In genomic region chr14:31251626-31252025, GRCm38 (mm10) we compare ENCODE assay signal across 8 mouse cellular contexts. TPM values are rescaled to one million over a fixed set of nuclear protein-coding genes. Genes with fewer than 3 reads are reported as not detected.
DNase-seq lines count a peak whose midpoint lies in the region; ATAC-seq and TF ChIP-seq lines count a peak whose summit lies in the region.

No protein-coding gene starts in this region.

- H3K27ac ChIP-seq in lung, embryonic 14.5 days (ENCODE audit: low read depth) = peak overlapping the region; percentile 97
- peak overlapping the region; percentile 94 for H3K27ac ChIP-seq in embryonic facial prominence, embryonic 15.5 days (replicated peaks)
- H3K27ac ChIP-seq in intestine, postnatal 0 days (ENCODE audit: low read depth, low read length) = 0 out of 2 replicates have a peak overlapping the region, but pooled peaks have one; percentile 2
- H3K27ac ChIP-seq in neural tube, embryonic 14.5 days (ENCODE audit: low read depth, low read length) = peak overlapping the region; percentile 88

- H3K36me3 ChIP-seq in lung, embryonic 14.5 days (ENCODE audit: insufficient read depth) = peaks cover 41% of the 10 kb centered on the region
- H3K36me3 ChIP-seq in embryonic facial prominence, embryonic 15.5 days = peaks cover 40% of the 10 kb centered on the region
- peaks cover 34% of the 10 kb centered on the region for H3K36me3 ChIP-seq in intestine, postnatal 0 days (ENCODE audit: control insufficient read depth, insufficient read depth)
- peaks cover 32% of the 10 kb centered on the region for H3K36me3 ChIP-seq in neural tube, embryonic 14.5 days (ENCODE audit: control insufficient read depth, insufficient read depth, low read length)

- 0 out of 2 replicates have a peak, but pooled peaks cover 2% of the 10 kb centered on the region for H3K4me1 ChIP-seq in lung, embryonic 14.5 days (ENCODE audit: insufficient read depth)
- peaks cover 16% of the 10 kb centered on the region for H3K4me1 ChIP-seq in embryonic facial prominence, embryonic 15.5 days
- no peaks in the 10 kb centered on the region for H3K4me1 ChIP-seq in intestine, postnatal 0 days (replicated peaks; ENCODE audit: control insufficient read depth, insufficient read depth, low read length)
- peaks cover 12% of the 10 kb centered on the region; the same call in 1 of the 2 replicates for H3K4me1 ChIP-seq in neural tube, embryonic 14.5 days (ENCODE audit: control insufficient read depth, insufficient read depth, low read length)

- no peaks in the 10 kb centered on the region for H3K27me3 ChIP-seq in lung, embryonic 14.5 days (ENCODE audit: insufficient read depth, low read length)
- no peaks in the 10 kb centered on the region for H3K27me3 ChIP-seq in embryonic facial prominence, embryonic 15.5 days
- no peaks in the 10 kb centered on the region for H3K27me3 ChIP-seq in intestine, postnatal 0 days (replicated peaks; ENCODE audit: control insufficient read depth, insufficient read depth, low read length)
- H3K27me3 ChIP-seq in neural tube, embryonic 14.5 days (ENCODE audit: control insufficient read depth, insufficient read depth, low read length) = no peaks in the 10 kb centered on the region

- H3K4me3 ChIP-seq in lung, embryonic 14.5 days (ENCODE audit: low read depth, low read length) = peak overlapping the region; percentile 99
- H3K4me3 ChIP-seq in embryonic facial prominence, embryonic 15.5 days (replicated peaks) = peak overlapping the region; percentile 75
- H3K4me3 ChIP-seq in intestine, postnatal 0 days (ENCODE audit: low read depth, low read length) = peak overlapping the region; percentile 71
- peak overlapping the region; percentile 64 for H3K4me3 ChIP-seq in neural tube, embryonic 14.5 days (ENCODE audit: low read depth, low read length)

- ATAC-seq in lung, embryonic 14.5 days (ENCODE audit: insufficient read depth) = no peak
- ATAC-seq in embryonic facial prominence, embryonic 15.5 days (ENCODE audit: insufficient number of reproducible peaks, low FRiP score, low TSS enrichment, low read depth) = no peak
- ATAC-seq in intestine, postnatal 0 days = peak; percentile 23
- no peak for ATAC-seq in neural tube, embryonic 14.5 days (ENCODE audit: low read depth)

- 2% methylated on average over 18 of the region's 18 CpGs for WGBS in lung, embryonic 14.5 days
- WGBS in embryonic facial prominence, embryonic 15.5 days = under 1% methylated on average over 18 of the region's 18 CpGs
- WGBS in intestine, postnatal 0 days = under 1% methylated on average over 18 of the region's 18 CpGs
- whole genome bisulfite sequencing in neural tube, embryonic 14.5 days = 2% methylated on average over 18 of the region's 18 CpGs

- TF ChIP-seq CTCF in lung, embryonic 14.5 days (IDR thresholded peaks at IDR 0.05; ENCODE audit: low read depth) = no peak
- no peak for TF ChIP-seq CTCF in intestine, postnatal 0 days (IDR thresholded peaks at IDR 0.05; ENCODE audit: low read depth)

- no peaks in the 10 kb centered on the region for H3K9me3 ChIP-seq in lung, embryonic 14.5 days (ENCODE audit: low read depth, low read length)
- no peaks in the 10 kb centered on the region for H3K9me3 ChIP-seq in embryonic facial prominence, embryonic 15.5 days (replicated peaks)
- H3K9me3 ChIP-seq in intestine, postnatal 0 days (ENCODE audit: control insufficient read depth) = no peaks in the 10 kb centered on the region
- no peaks in the 10 kb centered on the region for H3K9me3 ChIP-seq in neural tube, embryonic 14.5 days (ENCODE audit: control insufficient read depth, low read length)

- DNase-seq in lung, embryonic 14.5 days = no peak
- DNase-seq in lung, postnatal 10 days = no peak
- no peak for DNase-seq in adrenal gland, postnatal 10 days
- DNase-seq in gastrocnemius, adult 18-20 months (ENCODE audit: low spot score) = no peak
- no peak for DNase-seq in thymus, postnatal 25 days

- H3K9ac ChIP-seq in lung, embryonic 14.5 days = peak overlapping the region; percentile 99
- peak overlapping the region; percentile 89 for H3K9ac ChIP-seq in embryonic facial prominence, embryonic 15.5 days
- H3K9ac ChIP-seq in intestine, postnatal 0 days (ENCODE audit: low read depth, low read length) = peak overlapping the region; percentile 85
- H3K9ac ChIP-seq in neural tube, embryonic 14.5 days (replicated peaks; ENCODE audit: low read depth, low read length) = peak overlapping the region; percentile 83

- H3K4me2 ChIP-seq in lung, embryonic 14.5 days = peak overlapping the region; percentile 76
- H3K4me2 ChIP-seq in embryonic facial prominence, embryonic 15.5 days (replicated peaks) = peak overlapping the region; percentile 68
- H3K4me2 ChIP-seq in intestine, postnatal 0 days (replicated peaks; ENCODE audit: low read depth) = peak overlapping the region; percentile 81
- H3K4me2 ChIP-seq in neural tube, embryonic 14.5 days (ENCODE audit: low read depth, low read length) = peak overlapping the region; percentile 65

RNA-seq across cellular contexts. Expression of gene Bap1, which starts 0.4 kb away (rescaled TPM):
- 83.1 and 91.5 TPM in 2 replicates for polyA plus RNA-seq in lung, embryonic 14.5 days (2014; fragmentation: Nextera tagmentation; extraction: Ambion mirVana)
- 74.6 and 76.9 TPM in 2 replicates for polyA plus RNA-seq in embryonic facial prominence, embryonic 15.5 days (2015; fragmentation: Nextera tagmentation; extraction: Ambion mirVana)
- polyA plus RNA-seq in intestine, postnatal 0 days (2015; fragmentation: Nextera tagmentation; extraction: Ambion mirVana) = 20.7 and 22.4 TPM in 2 replicates
- 97.5 and 101 TPM in 2 replicates for polyA plus RNA-seq in neural tube, embryonic 14.5 days (2014; fragmentation: Nextera tagmentation; extraction: Ambion mirVana)
- total RNA-seq in adrenal gland, postnatal 10 days (2021) = 10 to 100 TPM; 58.4 to 67.6 TPM
- 10 to 100 TPM; 40.7 to 46.8 TPM for total RNA-seq in gastrocnemius, adult 18-20 months (2021)

RNA-seq across cellular contexts. Expression of gene Phf7, which starts 0.5 kb away (rescaled TPM):
- 11.8 and 16.5 TPM in 2 replicates for polyA plus RNA-seq in lung, embryonic 14.5 days (2014; fragmentation: Nextera tagmentation; extraction: Ambion mirVana)
- 10.1 and 12.1 TPM in 2 replicates for polyA plus RNA-seq in embryonic facial prominence, embryonic 15.5 days (2015; fragmentation: Nextera tagmentation; extraction: Ambion mirVana)
- 8.6 and 10.3 TPM in 2 replicates for polyA plus RNA-seq in intestine, postnatal 0 days (2015; fragmentation: Nextera tagmentation; extraction: Ambion mirVana)
- 11.8 TPM in 2 replicates for polyA plus RNA-seq in neural tube, embryonic 14.5 days (2014; fragmentation: Nextera tagmentation; extraction: Ambion mirVana)
- total RNA-seq in adrenal gland, postnatal 10 days (2021) = 1 to 10 TPM; 9.1 to 9.2 TPM
- total RNA-seq in gastrocnemius, adult 18-20 months (2021) = 10 to 100 TPM in 1 of 2 experiments, 1 to 10 TPM in 1; 9.2 to 10.8 TPM

RNA-seq across cellular contexts. Expression of gene Sema3g, which starts 34.0 kb away (rescaled TPM):
- 0.38 and 0.49 TPM in 2 replicates for polyA plus RNA-seq in lung, embryonic 14.5 days (2014; fragmentation: Nextera tagmentation; extraction: Ambion mirVana)
- polyA plus RNA-seq in embryonic facial prominence, embryonic 15.5 days (2015; fragmentation: Nextera tagmentation; extraction: Ambion mirVana) = 1.3 and 1.8 TPM in 2 replicates
- 0.61 and 0.74 TPM in 2 replicates for polyA plus RNA-seq in intestine, postnatal 0 days (2015; fragmentation: Nextera tagmentation; extraction: Ambion mirVana)
- 0.13 and 0.21 TPM in 2 replicates for polyA plus RNA-seq in neural tube, embryonic 14.5 days (2014; fragmentation: Nextera tagmentation; extraction: Ambion mirVana)
- total RNA-seq in adrenal gland, postnatal 10 days (2021) = 10 to 100 TPM; 12.1 to 12.3 TPM
- total RNA-seq in gastrocnemius, adult 18-20 months (2021) = 1 to 10 TPM; 5.8 to 7.0 TPM

RNA-seq across cellular contexts. Expression of gene Nisch, which starts 34.9 kb away (rescaled TPM):
- polyA plus RNA-seq in lung, embryonic 14.5 days (2014; fragmentation: Nextera tagmentation; extraction: Ambion mirVana) = 386 and 411 TPM in 2 replicates
- polyA plus RNA-seq in embryonic facial prominence, embryonic 15.5 days (2015; fragmentation: Nextera tagmentation; extraction: Ambion mirVana) = 394 and 407 TPM in 2 replicates
- 74.1 and 78.8 TPM in 2 replicates for polyA plus RNA-seq in intestine, postnatal 0 days (2015; fragmentation: Nextera tagmentation; extraction: Ambion mirVana)
- 282 and 335 TPM in 2 replicates for polyA plus RNA-seq in neural tube, embryonic 14.5 days (2014; fragmentation: Nextera tagmentation; extraction: Ambion mirVana)
- total RNA-seq in adrenal gland, postnatal 10 days (2021) = 100 to 1,000 TPM; 224 to 328 TPM
- total RNA-seq in gastrocnemius, adult 18-20 months (2021) = 10 to 100 TPM; 52.3 to 59.6 TPM

RNA-seq across cellular contexts. Expression of gene Tnnc1, which starts 43.5 kb away (rescaled TPM):
- 5.1 and 51.6 TPM in 2 replicates for polyA plus RNA-seq in lung, embryonic 14.5 days (2014; fragmentation: Nextera tagmentation; extraction: Ambion mirVana)
- 267 and 372 TPM in 2 replicates for polyA plus RNA-seq in embryonic facial prominence, embryonic 15.5 days (2015; fragmentation: Nextera tagmentation; extraction: Ambion mirVana)
- 1.4 and 1.6 TPM in 2 replicates for polyA plus RNA-seq in intestine, postnatal 0 days (2015; fragmentation: Nextera tagmentation; extraction: Ambion mirVana)
- polyA plus RNA-seq in neural tube, embryonic 14.5 days (2014; fragmentation: Nextera tagmentation; extraction: Ambion mirVana) = 4.1 and 5.5 TPM in 2 replicates
- total RNA-seq in adrenal gland, postnatal 10 days (2021) = 10 to 100 TPM; 11.1 to 45.0 TPM
- total RNA-seq in gastrocnemius, adult 18-20 months (2021) = 100 to 1,000 TPM; 566 to 705 TPM

Comparison
In these comparisons a context has a peak if more than half of its experiments do, and no peak if none do; other contexts are left out.
1. H3K27ac ChIP-seq: peak in every context shown above with its lines; median percentile 97 in lung, embryonic 14.5 days; 94 in embryonic facial prominence, embryonic 15.5 days; 88 in neural tube, embryonic 14.5 days; 2 in intestine, postnatal 0 days.